Mouse (Mus musculus) liver, embryonic 14.5 days (tissue): ENCODE measurements at regions not wholly inside any gene's neighbourhood (a gene's known extent, or its start where the extent isn't known, plus 50 kb on each side); places are given as distances from the start of the nearest gene placed in this dataset.
"Not testable (repeated sequence)": the region's sequence is repeated elsewhere in the genome, so short reads cannot be mapped to it uniquely, and the experiment has no call there.

Experiments used
- ATAC-seq: fragments of 200-750 bp; cut with Nextera tagmentation; 2 replicates; pipeline ENCODE4 v1.8.0; 2017; ENCODE audit warnings: moderate number of reproducible peaks, mild to moderate bottlenecking, moderate library complexity; ENCODE audit not compliant: insufficient read depth
- DNase-seq, 3 experiments: peaks; one replicate each; pipeline ENCODE4 v3.0.0-alpha.2; 2012 to 2013; ENCODE audit warnings: low read depth in 3 of 3, low spot score in 3 of 3
- H3K27ac ChIP-seq: fragments of 300-500 bp; sonication (generic); 2 replicates; pipeline ENCODE4 v1.5.1; 2014; ENCODE audit warnings: moderate library complexity, mild to moderate bottlenecking, control low read depth, inconsistent platforms
- H3K27me3 ChIP-seq: fragments of 300-500 bp; sonication (generic); 2 replicates; pipeline ENCODE4 v1.6.1; 2014; ENCODE audit warnings: mild to moderate bottlenecking, low read length, moderate library complexity; ENCODE audit not compliant: control insufficient read depth, insufficient read depth
- H3K36me3 ChIP-seq: fragments of 300-500 bp; sonication (generic); replicated peaks from 2 replicates; pipeline ENCODE4 v1.6.1; 2014; ENCODE audit warnings: low read depth; ENCODE audit not compliant: control insufficient read depth, insufficient read depth
- H3K4me1 ChIP-seq, 2 experiments: fragments of 200-500 bp in 1 of 2; fragments of 300-500 bp in 1 of 2; sonication (generic) in 1 of 2; replicated peaks; 2 replicates each; pipeline ENCODE4 v1.6.1; 2012 to 2014; ENCODE audit warnings: antibody characterized with exemption in 1 of 2, inconsistent platforms in 1 of 2, low read length in 1 of 2; ENCODE audit not compliant: control insufficient read depth in 2 of 2, insufficient read depth in 2 of 2
- H3K4me2 ChIP-seq: fragments of 300-500 bp; sonication (generic); 2 replicates; pipeline ENCODE4 v1.6.1; 2014; ENCODE audit warnings: low read depth, mild to moderate bottlenecking, control low read depth, moderate library complexity
- H3K4me3 ChIP-seq, 2 experiments: fragments of 200-500 bp in 1 of 2; fragments of 300-500 bp in 1 of 2; sonication (generic) in 1 of 2; 2 replicates each; pipeline ENCODE4 v1.5.1; 2012 to 2014; ENCODE audit warnings: low read depth in 2 of 2, low read length in 2 of 2, mild to moderate bottlenecking in 2 of 2, control low read depth in 1 of 2, inconsistent platforms in 1 of 2, moderate library complexity in 1 of 2; ENCODE audit not compliant: insufficient read depth in 1 of 2
- H3K9ac ChIP-seq: fragments of 300-500 bp; sonication (generic); replicated peaks from 2 replicates; pipeline ENCODE4 v1.6.1; 2014; ENCODE audit warnings: mild to moderate bottlenecking, control low read depth, moderate library complexity
- H3K9me3 ChIP-seq: fragments of 300-500 bp; sonication (generic); 2 replicates; pipeline ENCODE4 v1.6.1; 2016; ENCODE audit warnings: low read length, mixed read lengths; ENCODE audit not compliant: control insufficient read depth
- CTCF ChIP-seq: IDR thresholded peaks from 2 replicates; pipeline ENCODE4 v1.5.1; 2016; ENCODE audit warnings: antibody characterized with exemption, low read depth, control low read depth
- EP300 ChIP-seq: IDR thresholded peaks from 2 replicates; pipeline ENCODE4 v1.6.1; 2016; ENCODE audit warnings: antibody characterized with exemption, low read depth
- WGBS: fragments of 180-500 bp; shearing (Covaris S2); extraction: QIAGEN DNeasy Blood & Tissue Kit; methylation state at CpG from one replicate; pipeline ENCODE4 v1.1.7; 2014; ENCODE audit not compliant: insufficient replicate concordance; 5-methylcytosine and 5-hydroxymethylcytosine counted together

DNA sequence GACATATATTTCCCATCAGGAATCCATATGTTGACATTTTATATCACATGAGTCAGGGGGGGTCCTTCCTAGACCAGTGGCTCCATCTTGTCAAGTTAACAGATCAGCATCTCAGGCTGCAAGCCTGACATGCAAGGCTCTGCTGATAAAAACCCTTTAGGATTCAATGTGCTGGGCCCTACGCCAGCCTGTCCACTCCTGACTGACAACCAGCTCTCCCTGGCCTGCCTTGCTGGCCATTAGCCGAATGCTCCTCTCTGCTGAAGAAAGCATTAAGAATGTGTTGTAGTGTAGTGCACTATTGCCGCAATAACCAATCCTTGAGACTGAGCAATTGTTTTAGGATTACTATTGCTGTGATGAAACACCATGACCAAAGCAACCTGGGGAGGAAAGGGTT, 114.3 kb upstream of the Ywhaq start:
- no peaks in the 10 kb centered on the region for H3K36me3 ChIP-seq
- H3K4me1 ChIP-seq: no peaks in the 10 kb centered on the region
- no peaks in the 10 kb centered on the region for H3K9me3 ChIP-seq
- ATAC-seq (no peak), DNase-seq (no peak)
- WGBS: 58% methylated on average over 3 of the region's 3 CpGs
- H3K4me3 ChIP-seq: no peak overlapping the region
- H3K27me3 ChIP-seq: no peaks in the 10 kb centered on the region
- no peak overlapping the region for H3K27ac ChIP-seq
- TF ChIP-seq CTCF (no peak), EP300 (no peak)
- H3K4me2 ChIP-seq: no peak overlapping the region
- no peak overlapping the region for H3K9ac ChIP-seq

DNA sequence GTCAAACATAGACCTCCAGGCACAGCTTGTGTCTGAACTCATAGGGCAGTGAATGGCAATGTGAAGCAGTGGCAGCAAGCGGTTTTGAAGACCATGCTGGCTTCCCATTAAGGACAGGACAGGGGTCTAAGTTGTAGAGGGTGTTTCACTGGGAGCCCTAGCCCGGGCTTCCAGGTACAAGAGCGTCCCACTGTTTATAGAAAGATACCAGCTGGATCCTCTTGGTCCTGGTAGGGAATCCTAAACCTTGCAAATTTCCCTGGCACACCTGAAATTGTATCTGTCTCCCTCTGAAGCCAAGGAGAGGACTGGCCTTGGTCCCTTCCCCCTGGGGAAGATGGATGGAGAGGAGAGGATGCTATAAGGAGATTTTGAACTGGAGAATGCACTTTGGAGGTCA, 111.9 kb upstream of the Ywhaq start:
- H3K9me3 ChIP-seq, H3K27me3 ChIP-seq, H3K27ac ChIP-seq, DNase-seq, H3K4me1 ChIP-seq, ATAC-seq, H3K36me3 ChIP-seq, H3K9ac ChIP-seq, H3K4me3 ChIP-seq, H3K4me2 ChIP-seq: not testable (repeated sequence)
- 50% methylated on average over 3 of the region's 3 CpGs for WGBS

DNA sequence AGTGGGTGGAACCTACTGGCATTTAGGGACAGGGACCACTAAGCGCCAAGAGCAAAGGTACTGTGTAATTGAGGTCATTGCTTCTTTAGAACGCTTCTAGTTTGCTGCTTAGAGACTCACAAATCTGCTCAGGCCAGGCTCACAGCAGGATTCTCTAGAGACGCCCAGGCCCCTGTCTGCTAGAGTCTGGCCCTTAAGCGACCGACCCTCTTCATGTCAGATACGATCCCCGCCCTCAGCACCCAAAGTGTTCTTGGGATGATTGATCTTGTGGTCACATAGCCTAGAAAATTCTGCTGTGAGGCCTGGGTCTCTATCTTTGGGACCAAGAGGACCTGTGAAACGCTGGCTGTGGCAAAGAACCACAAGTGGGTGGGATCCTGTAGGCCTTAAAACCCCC, 109.9 kb upstream of the Ywhaq start:
- 69% methylated on average over 8 of the region's 8 CpGs for WGBS
- H3K4me3 ChIP-seq, H3K4me1 ChIP-seq, H3K27me3 ChIP-seq, DNase-seq, H3K9me3 ChIP-seq, H3K9ac ChIP-seq, ATAC-seq, H3K36me3 ChIP-seq, H3K27ac ChIP-seq, H3K4me2 ChIP-seq: not testable (repeated sequence)

DNA sequence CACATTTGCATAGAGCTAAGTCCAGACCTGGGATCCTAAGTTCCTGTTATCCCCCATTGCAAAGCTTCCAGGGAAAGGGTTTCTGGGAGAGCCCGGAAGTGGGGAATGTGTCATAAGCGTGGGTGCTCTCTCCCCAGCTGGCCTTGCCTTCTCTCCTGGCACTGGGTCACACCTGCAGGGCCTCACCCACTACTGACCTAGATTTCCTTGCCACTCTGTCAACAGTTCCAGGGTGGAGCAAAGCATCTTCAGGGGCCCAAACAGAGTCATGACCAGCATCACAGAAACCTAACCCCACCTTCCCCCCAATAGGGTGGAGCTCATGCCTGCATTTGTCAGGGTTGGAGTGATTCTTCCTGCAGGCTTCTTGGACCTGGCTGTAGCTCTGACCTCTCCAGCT, 109.5 kb upstream of the Ywhaq start:
- not testable (repeated sequence) for H3K36me3 ChIP-seq, H3K4me1 ChIP-seq, H3K4me2 ChIP-seq, DNase-seq, H3K27me3 ChIP-seq, H3K9me3 ChIP-seq, H3K27ac ChIP-seq, H3K4me3 ChIP-seq, H3K9ac ChIP-seq, ATAC-seq
- 70% methylated on average over 2 of the region's 2 CpGs for WGBS

DNA sequence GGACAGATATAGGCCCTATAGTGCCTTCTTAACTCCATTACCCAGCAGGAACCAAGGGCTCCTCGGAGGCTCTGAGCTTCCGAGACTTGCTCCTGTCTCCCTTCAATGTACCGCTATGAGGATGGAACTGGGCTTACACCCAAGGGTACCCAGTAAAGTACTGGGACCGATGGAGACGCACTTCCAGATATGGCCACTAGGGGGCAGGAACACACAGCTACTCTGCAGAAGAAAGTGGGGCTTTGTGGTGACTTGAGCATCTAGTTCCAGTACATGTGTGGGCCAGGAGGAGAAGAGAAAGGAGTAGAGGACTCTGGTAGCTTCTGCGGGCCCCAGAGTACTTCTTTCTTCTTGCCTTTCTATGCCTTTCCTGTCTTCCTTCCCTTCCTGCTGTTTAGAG, 108.1 kb upstream of the Ywhaq start:
- WGBS: 17% methylated on average over 6 of the region's 6 CpGs
- TF ChIP-seq CTCF: peak; percentile 76
- H3K4me1 ChIP-seq, H3K4me2 ChIP-seq, ATAC-seq, H3K27ac ChIP-seq, H3K9me3 ChIP-seq, H3K9ac ChIP-seq, DNase-seq, H3K27me3 ChIP-seq, H3K36me3 ChIP-seq, H3K4me3 ChIP-seq: not testable (repeated sequence)

DNA sequence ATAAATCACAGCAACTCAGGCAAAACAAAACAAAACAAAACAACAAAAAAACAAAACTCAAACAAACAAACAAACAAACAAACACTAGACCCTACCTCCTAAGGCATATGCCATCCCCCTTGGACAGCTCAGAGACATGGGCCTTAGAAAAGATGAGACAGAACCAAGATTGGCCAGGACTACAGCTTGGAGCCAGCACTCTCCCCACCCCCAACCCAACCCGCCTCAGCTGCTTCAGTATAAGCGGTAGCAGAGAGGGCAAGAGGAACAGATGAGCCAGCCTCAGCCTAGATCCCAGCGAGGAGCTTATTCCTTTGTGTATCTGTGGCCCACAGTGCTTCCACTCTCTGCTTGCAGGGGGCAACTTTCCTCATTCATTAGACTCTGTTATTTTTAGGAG, 105.2 kb upstream of the Ywhaq start:
- H3K27ac ChIP-seq: no peak overlapping the region
- no peaks in the 10 kb centered on the region for H3K27me3 ChIP-seq
- H3K36me3 ChIP-seq: no peaks in the 10 kb centered on the region
- TF ChIP-seq CTCF: no peak
- TF ChIP-seq EP300: no peak
- 32% methylated on average over 3 of the region's 3 CpGs for WGBS
- no peaks in the 10 kb centered on the region for H3K4me1 ChIP-seq
- ATAC-seq: no peak
- H3K9ac ChIP-seq: no peak overlapping the region
- H3K4me2 ChIP-seq: no peak overlapping the region
- H3K9me3 ChIP-seq: no peaks in the 10 kb centered on the region
- DNase-seq: no peak
- H3K4me3 ChIP-seq: no peak overlapping the region
